Mouse (Mus musculus) liver, embryonic 16.5 days (tissue): ENCODE measurements around the gene Iqgap2. TPM values are rescaled to one million over a fixed set of nuclear protein-coding genes. Genes with fewer than 3 reads are reported as not detected.

ENCODE experiments used
- ATAC-seq: fragments of 200-750 bp; cut with Nextera tagmentation; 2 replicates; pipeline ENCODE4 v1.8.0; 2017; ENCODE audit warnings: low read depth, mild to moderate bottlenecking, moderate number of reproducible peaks, moderate library complexity
- H3K27ac ChIP-seq: fragments of 300-500 bp; sonication (generic); 2 replicates; pipeline ENCODE4 v1.5.1; 2014; ENCODE audit warnings: mild to moderate bottlenecking, low read length
- H3K27me3 ChIP-seq: fragments of 300-500 bp; sonication (generic); 2 replicates; pipeline ENCODE4 v1.6.1; 2014; ENCODE audit warnings: low read depth, low read length, mixed read lengths; ENCODE audit not compliant: control insufficient read depth, insufficient read depth
- H3K36me3 ChIP-seq: fragments of 300-500 bp; sonication (generic); 2 replicates; pipeline ENCODE4 v1.6.1; 2014; ENCODE audit warnings: mild to moderate bottlenecking; ENCODE audit not compliant: control insufficient read depth, insufficient read depth
- H3K4me1 ChIP-seq: fragments of 300-500 bp; sonication (generic); 2 replicates; pipeline ENCODE4 v1.6.1; 2014; ENCODE audit warnings: low read depth, low read length, mixed read lengths; ENCODE audit not compliant: control insufficient read depth
- H3K4me2 ChIP-seq: fragments of 300-500 bp; sonication (generic); 2 replicates; pipeline ENCODE4 v1.6.1; 2014; ENCODE audit warnings: low read depth, low read length, mixed read lengths
- H3K4me3 ChIP-seq: fragments of 300-500 bp; sonication (generic); 2 replicates; pipeline ENCODE4 v1.5.1; 2014; ENCODE audit warnings: low read depth, mild to moderate bottlenecking, low read length
- H3K9ac ChIP-seq: fragments of 300-500 bp; sonication (generic); 2 replicates; pipeline ENCODE4 v1.6.1; 2014; ENCODE audit warnings: low read depth, low read length
- H3K9me3 ChIP-seq: fragments of 300-500 bp; sonication (generic); replicated peaks from 2 replicates; pipeline ENCODE4 v1.6.1; 2016; ENCODE audit warnings: low read length; ENCODE audit not compliant: control insufficient read depth
- WGBS: fragments of 180-500 bp; shearing (Covaris S2); extraction: QIAGEN DNeasy Blood & Tissue Kit; methylation state at CpG from one replicate; pipeline ENCODE4 v1.1.7; 2014; ENCODE audit not compliant: insufficient replicate concordance; 5-methylcytosine and 5-hydroxymethylcytosine counted together
- polyA plus RNA-seq: library from polyadenylated mRNA; unstranded; fragments of >200 nt; fragmentation: Nextera tagmentation; extraction: Ambion mirVana; gene quantifications from 2 replicates; pipeline ENCODE4 v1.2.1, GENCODE M21; 2015

Gene Iqgap2
- polyA plus RNA-seq, 1 experiment from 2014 or later = 20.3 TPM

DNA sequence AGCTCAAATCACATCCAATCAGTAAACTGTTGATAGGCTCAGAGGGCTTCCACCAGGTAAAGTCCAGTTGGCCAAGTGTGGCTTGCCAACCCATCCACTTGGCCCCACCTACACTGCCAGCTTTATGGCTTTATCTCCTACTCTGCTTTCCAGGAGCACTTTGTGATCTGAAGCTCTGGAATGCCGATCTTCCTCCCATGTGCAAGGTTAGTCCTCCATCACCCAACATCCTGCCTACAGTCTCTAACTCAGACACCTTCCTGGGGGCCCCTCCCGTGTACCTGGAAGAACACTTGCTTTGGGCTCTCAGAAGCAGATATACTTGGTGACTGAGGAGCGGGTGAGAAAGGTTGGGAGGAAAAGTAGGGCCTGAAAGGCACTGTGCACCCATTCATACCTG is 300.1 kb downstream of the Iqgap2 start:
- Histone ChIP-seq H3K27ac (no peak overlapping the region), H3K27me3 (peaks cover 4% of the 10 kb centered on the region; the same call in 1 of the 2 replicates), H3K9me3 (no peaks in the 10 kb centered on the region), H3K4me2 (no peak overlapping the region), H3K36me3 (no peaks in the 10 kb centered on the region), H3K4me3 (no peak overlapping the region), H3K9ac (no peak overlapping the region), H3K4me1 (no peaks in the 10 kb centered on the region)
- WGBS = 66% methylated on average over 3 of the region's 3 CpGs
- ATAC-seq = no peak

DNA sequence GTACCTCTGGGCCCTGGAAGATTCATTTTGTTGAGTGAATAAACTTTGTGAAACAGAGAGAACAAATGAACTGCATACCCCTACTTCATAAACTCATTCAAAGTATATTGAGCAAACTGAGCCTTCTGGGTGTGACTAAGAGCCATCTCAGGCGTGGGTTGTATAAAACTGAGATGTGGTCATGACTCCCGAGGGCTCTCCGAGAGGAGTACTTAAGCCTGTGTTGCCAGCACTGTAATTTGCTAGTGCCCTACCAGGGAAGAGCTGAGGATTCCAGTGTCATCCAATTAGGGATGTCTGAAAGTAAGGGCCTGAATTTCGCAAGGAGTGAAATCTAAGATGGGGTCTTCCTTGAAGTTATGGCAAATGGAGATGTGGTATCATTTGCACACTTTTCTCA is 304.1 kb downstream of the Iqgap2 start:
- Histone ChIP-seq H3K27ac (no peak overlapping the region), H3K9ac (no peak overlapping the region), H3K9me3 (no peaks in the 10 kb centered on the region), H3K4me2 (no peak overlapping the region), H3K4me3 (no peak overlapping the region), H3K36me3 (no peaks in the 10 kb centered on the region), H3K4me1 (no peaks in the 10 kb centered on the region), H3K27me3 (peaks cover 9% of the 10 kb centered on the region)
- no peak for ATAC-seq
- WGBS = 65% methylated on average over 4 of the region's 4 CpGs

GRCm38 (mm10) chr13:95584898-95585297 is 306.8 kb downstream of the Iqgap2 start:
- ATAC-seq = no peak
- H3K4me1 ChIP-seq = no peaks in the 10 kb centered on the region
- WGBS = 59% methylated on average over 5 of the region's 5 CpGs
- H3K4me3 ChIP-seq = no peak overlapping the region
- H3K9me3 ChIP-seq = no peaks in the 10 kb centered on the region
- H3K9ac ChIP-seq = no peak overlapping the region
- H3K27me3 ChIP-seq = peaks cover 9% of the 10 kb centered on the region
- H3K27ac ChIP-seq = no peak overlapping the region
- no peak overlapping the region for H3K4me2 ChIP-seq
- no peaks in the 10 kb centered on the region for H3K36me3 ChIP-seq

GRCm38 (mm10) chr13:95583237-95584189 is 308.2 kb downstream of the Iqgap2 start:
- no peaks in the 10 kb centered on the region for H3K36me3 ChIP-seq
- no peak overlapping the region for H3K4me2 ChIP-seq
- ATAC-seq = no peak
- no peak overlapping the region for H3K4me3 ChIP-seq
- H3K9me3 ChIP-seq = no peaks in the 10 kb centered on the region
- H3K27me3 ChIP-seq = peaks cover 5% of the 10 kb centered on the region
- H3K27ac ChIP-seq = no peak overlapping the region
- H3K9ac ChIP-seq = no peak overlapping the region
- H3K4me1 ChIP-seq = no peaks in the 10 kb centered on the region
- WGBS = 61% methylated on average over 19 of the region's 19 CpGs

DNA sequence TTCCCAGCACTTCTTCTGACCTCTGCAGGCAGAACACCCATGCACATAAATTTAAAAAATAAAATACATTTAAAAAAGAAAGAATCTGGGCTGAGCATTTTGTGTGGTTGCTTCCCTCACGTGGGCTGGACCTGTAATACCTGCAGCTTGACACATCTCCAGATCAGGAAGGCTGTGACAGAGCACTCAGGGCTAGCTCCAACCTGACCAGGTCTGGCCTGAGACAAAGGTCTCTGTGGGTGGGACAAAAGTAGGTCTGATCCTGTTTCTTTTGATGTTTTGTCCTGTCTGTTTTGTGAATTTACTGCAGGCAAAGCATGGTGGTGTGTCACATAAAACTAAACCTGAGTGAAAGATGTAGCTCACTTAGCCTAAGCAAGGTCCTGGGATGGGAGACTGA is 309.9 kb downstream of the Iqgap2 start:
- Histone ChIP-seq H3K27ac (no peak overlapping the region), H3K27me3 (peaks cover 5% of the 10 kb centered on the region), H3K36me3 (no peaks in the 10 kb centered on the region), H3K9ac (no peak overlapping the region), H3K4me1 (no peaks in the 10 kb centered on the region), H3K9me3 (no peaks in the 10 kb centered on the region), H3K4me3 (no peak overlapping the region), H3K4me2 (no peak overlapping the region)
- 48% methylated on average over 1 of the region's 1 CpGs for WGBS
- no peak for ATAC-seq

GRCm38 (mm10) chr13:95578016-95578697 is 313.6 kb downstream of the Iqgap2 start:
- Histone ChIP-seq H3K9ac (no peak overlapping the region), H3K27me3 (no peaks in the 10 kb centered on the region), H3K4me1 (no peaks in the 10 kb centered on the region), H3K27ac (no peak overlapping the region), H3K4me3 (no peak overlapping the region), H3K36me3 (no peaks in the 10 kb centered on the region), H3K9me3 (no peaks in the 10 kb centered on the region), H3K4me2 (no peak overlapping the region)
- ATAC-seq = no peak
- WGBS = 70% methylated on average over 5 of the region's 5 CpGs

Other genes with a start within 250 kb of the Iqgap2 start
- 7.3 and 9.3 TPM in 2 replicates for gene F2rl2, start 195.1 kb downstream of the Iqgap2 start, polyA plus RNA-seq
- 4.1 and 4.9 TPM in 2 replicates for gene Gm20075, start 189.5 kb upstream of the Iqgap2 start, polyA plus RNA-seq
- gene Gm17190, start 190.1 kb upstream of the Iqgap2 start, polyA plus RNA-seq = not detected in 2 replicates
- 0.13 and 0.18 TPM in 2 replicates for gene Sv2c, start 240.7 kb upstream of the Iqgap2 start, polyA plus RNA-seq